Mouse (Mus musculus): Measurements from ENCODE around the gene Rhox4d. TPM values are rescaled to one million over a fixed set of nuclear protein-coding genes. Genes with fewer than 3 reads are reported as not detected.

Rhox4d gene
- not detected for polyA plus RNA-seq (2015; fragmentation: Illumina TruSeq; extraction: RNeasy Lipid Tissue Mini Kit (QIAGEN cat#74804); ENCODE audit: low read depth, low replicate concordance)

DNA sequence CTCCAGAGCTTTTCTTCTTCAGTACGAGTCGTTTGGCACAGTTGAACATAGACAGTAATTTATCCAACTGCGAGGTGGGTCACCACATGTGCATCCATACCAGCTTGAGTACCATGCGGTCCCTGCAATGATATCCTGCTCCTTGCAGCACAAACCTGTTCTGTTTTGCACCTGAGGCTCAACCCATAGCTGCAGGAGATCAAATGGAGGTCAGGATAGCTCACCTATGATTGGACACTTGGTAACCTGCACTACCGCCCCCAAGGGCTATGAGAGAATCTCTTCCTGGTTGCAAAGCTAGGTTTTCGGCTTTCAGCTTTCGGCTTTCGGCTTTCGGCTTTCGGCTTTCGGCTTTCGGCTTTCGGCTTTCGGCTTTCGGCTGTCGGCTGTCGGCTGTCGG, at the start of gene Rhox4d:
Rhox4d (plus strand) TSS at position 301 of the 400 bp plus-strand sequence.

DNA sequence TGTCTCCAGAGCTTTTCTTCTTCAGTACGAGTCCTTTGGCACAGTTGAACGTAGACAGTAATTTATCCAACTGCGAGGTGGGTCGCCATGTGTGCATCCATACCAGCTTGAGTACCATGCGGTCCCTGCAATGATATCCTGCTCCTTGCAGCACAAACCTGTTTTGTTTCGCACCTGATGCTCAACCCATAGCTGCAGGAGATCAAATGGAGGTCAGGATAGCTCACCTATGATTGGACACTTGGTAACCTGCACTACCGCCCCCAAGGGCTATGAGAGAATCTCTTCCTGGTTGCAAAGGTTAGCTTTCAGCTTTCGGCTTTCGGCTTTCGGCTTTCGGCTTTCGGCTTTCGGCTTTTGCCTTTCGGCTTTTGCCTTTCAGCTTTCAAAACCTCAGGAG, 34.1 kb upstream of the Rhox4d start, which contains the start of gene Rhox4c:
Rhox4c (plus strand) TSS at position 301 of the 400 bp plus-strand sequence.

DNA sequence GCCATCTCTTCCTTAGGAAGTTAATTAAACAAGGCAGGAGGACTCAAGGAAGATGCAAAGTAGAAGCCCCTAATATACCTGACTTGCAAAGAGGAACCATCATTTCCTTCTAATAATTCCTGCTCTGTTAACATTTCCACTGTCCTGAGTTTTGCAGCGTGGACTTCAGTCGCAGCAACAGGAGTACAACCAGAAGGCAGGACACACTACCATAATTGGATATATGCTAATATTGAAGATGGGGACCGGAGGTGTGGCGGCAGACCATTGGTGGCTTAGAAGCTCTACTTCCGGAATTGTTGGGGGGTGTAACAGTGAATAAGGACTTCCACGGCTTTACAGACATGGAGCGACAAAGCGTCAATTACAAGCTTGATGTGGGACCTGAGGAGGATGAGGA, 16.0 kb downstream of the Rhox4d start, which contains the start of gene Rhox2e:
Rhox2e (plus strand) TSS at position 301 of the 400 bp plus-strand sequence.

DNA sequence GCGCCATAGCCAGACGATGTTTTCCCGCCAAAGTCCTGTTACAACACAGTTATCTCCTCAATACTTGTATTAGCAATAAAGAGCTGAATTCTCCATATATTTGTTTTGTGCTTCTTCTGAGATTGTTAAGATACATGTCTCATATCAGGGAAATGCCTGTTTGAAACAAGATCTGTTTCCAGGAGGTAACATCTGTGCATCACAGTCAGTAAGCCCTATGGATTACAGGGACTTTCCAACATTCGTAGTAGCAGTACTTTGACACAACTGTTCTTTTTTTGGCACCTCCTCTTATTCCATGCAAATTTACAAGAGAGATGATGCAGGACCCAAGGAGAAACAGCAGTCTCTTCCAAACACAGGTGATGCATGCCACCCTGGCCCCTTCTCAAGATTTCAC, 27.6 kb downstream of the Rhox4d start, which contains the start of gene Rhox3e:
Rhox3e (plus strand) TSS at position 301 of the 400 bp plus-strand sequence.

DNA sequence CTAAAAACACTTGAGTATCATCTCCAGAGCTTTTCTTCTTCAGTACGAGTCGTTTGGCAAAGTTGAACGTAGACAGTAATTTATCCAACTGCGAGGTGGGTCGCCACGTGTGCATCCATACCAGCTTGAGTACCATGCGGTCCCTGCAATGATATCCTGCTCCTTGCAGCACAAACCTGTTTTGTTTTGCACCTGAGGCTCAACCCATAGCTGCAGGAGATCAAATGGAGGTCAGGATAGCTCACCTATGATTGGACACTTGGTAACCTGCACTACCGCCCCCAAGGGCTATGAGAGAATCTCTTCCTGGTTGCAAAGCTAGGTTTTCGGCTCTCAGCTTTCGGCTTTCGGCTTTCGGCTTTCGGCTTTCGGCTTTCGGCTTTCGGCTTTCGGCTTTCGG, 43.0 kb downstream of the Rhox4d start, which contains the start of gene Rhox4e:
Rhox4e (plus strand) TSS at position 301 of the 400 bp plus-strand sequence.

Other genes with a start within 250 kb of the Rhox4d start
- not detected for gene Rhox4a, start 249.0 kb upstream of the Rhox4d start, polyA plus RNA-seq (2015; fragmentation: Illumina TruSeq; extraction: RNeasy Lipid Tissue Mini Kit (QIAGEN cat#74804); ENCODE audit: low read depth, low replicate concordance)
- not detected for gene Rhox3a2, start 134.3 kb upstream of the Rhox4d start, polyA plus RNA-seq (2015; fragmentation: Illumina TruSeq; extraction: RNeasy Lipid Tissue Mini Kit (QIAGEN cat#74804); ENCODE audit: low read depth, low replicate concordance)
- not detected for gene Rhox4a2, start 123.5 kb upstream of the Rhox4d start, polyA plus RNA-seq (2015; fragmentation: Illumina TruSeq; extraction: RNeasy Lipid Tissue Mini Kit (QIAGEN cat#74804); ENCODE audit: low read depth, low replicate concordance)
- gene Rhox2b, start 102.3 kb upstream of the Rhox4d start, polyA plus RNA-seq (2015; fragmentation: Illumina TruSeq; extraction: RNeasy Lipid Tissue Mini Kit (QIAGEN cat#74804); ENCODE audit: low read depth, low replicate concordance) = not detected
- gene Rhox4b, start 81.9 kb upstream of the Rhox4d start, polyA plus RNA-seq (2015; fragmentation: Illumina TruSeq; extraction: RNeasy Lipid Tissue Mini Kit (QIAGEN cat#74804); ENCODE audit: low read depth, low replicate concordance) = not detected
- not detected for gene Rhox2c, start 60.7 kb upstream of the Rhox4d start, polyA plus RNA-seq (2015; fragmentation: Illumina TruSeq; extraction: RNeasy Lipid Tissue Mini Kit (QIAGEN cat#74804); ENCODE audit: low read depth, low replicate concordance)
- gene Rhox3c, start 55.8 kb upstream of the Rhox4d start, polyA plus RNA-seq (2015; fragmentation: Illumina TruSeq; extraction: RNeasy Lipid Tissue Mini Kit (QIAGEN cat#74804); ENCODE audit: low read depth, low replicate concordance) = not detected
- gene Rhox4c, start 34.0 kb upstream of the Rhox4d start, polyA plus RNA-seq (2015; fragmentation: Illumina TruSeq; extraction: RNeasy Lipid Tissue Mini Kit (QIAGEN cat#74804); ENCODE audit: low read depth, low replicate concordance) = not detected
- gene Rhox2d, start 20.9 kb upstream of the Rhox4d start, polyA plus RNA-seq (2015; fragmentation: Illumina TruSeq; extraction: RNeasy Lipid Tissue Mini Kit (QIAGEN cat#74804); ENCODE audit: low read depth, low replicate concordance) = not detected
- not detected for gene Rhox2e, start 16.1 kb downstream of the Rhox4d start, polyA plus RNA-seq (2015; fragmentation: Illumina TruSeq; extraction: RNeasy Lipid Tissue Mini Kit (QIAGEN cat#74804); ENCODE audit: low read depth, low replicate concordance)
- gene Rhox3e, start 27.7 kb downstream of the Rhox4d start, polyA plus RNA-seq (2015; fragmentation: Illumina TruSeq; extraction: RNeasy Lipid Tissue Mini Kit (QIAGEN cat#74804); ENCODE audit: low read depth, low replicate concordance) = not detected
- gene Rhox4e, start 43.1 kb downstream of the Rhox4d start, polyA plus RNA-seq (2015; fragmentation: Illumina TruSeq; extraction: RNeasy Lipid Tissue Mini Kit (QIAGEN cat#74804); ENCODE audit: low read depth, low replicate concordance) = not detected
- not detected for gene Rhox2f, start 57.0 kb downstream of the Rhox4d start, polyA plus RNA-seq (2015; fragmentation: Illumina TruSeq; extraction: RNeasy Lipid Tissue Mini Kit (QIAGEN cat#74804); ENCODE audit: low read depth, low replicate concordance)
- not detected for gene Rhox3f, start 66.6 kb downstream of the Rhox4d start, polyA plus RNA-seq (2015; fragmentation: Illumina TruSeq; extraction: RNeasy Lipid Tissue Mini Kit (QIAGEN cat#74804); ENCODE audit: low read depth, low replicate concordance)
- gene Rhox4f, start 93.3 kb downstream of the Rhox4d start, polyA plus RNA-seq (2015; fragmentation: Illumina TruSeq; extraction: RNeasy Lipid Tissue Mini Kit (QIAGEN cat#74804); ENCODE audit: low read depth, low replicate concordance) = not detected
- not detected for gene Rhox3g, start 114.3 kb downstream of the Rhox4d start, polyA plus RNA-seq (2015; fragmentation: Illumina TruSeq; extraction: RNeasy Lipid Tissue Mini Kit (QIAGEN cat#74804); ENCODE audit: low read depth, low replicate concordance)
- gene Rhox2g, start 129.1 kb downstream of the Rhox4d start, polyA plus RNA-seq (2015; fragmentation: Illumina TruSeq; extraction: RNeasy Lipid Tissue Mini Kit (QIAGEN cat#74804); ENCODE audit: low read depth, low replicate concordance) = not detected
- gene Rhox4g, start 137.0 kb downstream of the Rhox4d start, polyA plus RNA-seq (2015; fragmentation: Illumina TruSeq; extraction: RNeasy Lipid Tissue Mini Kit (QIAGEN cat#74804); ENCODE audit: low read depth, low replicate concordance) = not detected
- not detected for gene Rhox3h, start 154.4 kb downstream of the Rhox4d start, polyA plus RNA-seq (2015; fragmentation: Illumina TruSeq; extraction: RNeasy Lipid Tissue Mini Kit (QIAGEN cat#74804); ENCODE audit: low read depth, low replicate concordance)
- not detected for gene Rhox2h, start 158.9 kb downstream of the Rhox4d start, polyA plus RNA-seq (2015; fragmentation: Illumina TruSeq; extraction: RNeasy Lipid Tissue Mini Kit (QIAGEN cat#74804); ENCODE audit: low read depth, low replicate concordance)